ENCODE assay signal across 25 mouse cellular contexts in genomic region chr2:45647846-45648245, GRCm38 (mm10).
"Had no signal": no experiment of that assay in that cellular context is flagged by ENCODE, and none has a peak within 500 bp of the region (broad histone marks: within the 10 kb centered on the region; RNA-seq: fewer than 3 reads in every experiment).

No protein-coding gene starts in this region.

- H3K36me3 ChIP-seq: heart, embryonic 10.5 days; heart, embryonic 12.5 days; hindbrain, embryonic 10.5 days; hindbrain, embryonic 12.5 days; intestine, embryonic 15.5 days; limb, embryonic 13.5 days; limb, embryonic 15.5 days; liver, embryonic 12.5 days had no signal

- H3K27ac ChIP-seq: heart, embryonic 10.5 days; hindbrain, embryonic 10.5 days; hindbrain, embryonic 12.5 days; hindbrain, embryonic 14.5 days; intestine, embryonic 15.5 days; layer of hippocampus, adult 2 months; left cerebral cortex, adult 2 months; limb, embryonic 13.5 days; limb, embryonic 15.5 days; liver, embryonic 12.5 days; liver, embryonic 14.5 days had no signal

- H3K9ac ChIP-seq: heart, embryonic 12.5 days; hindbrain, embryonic 12.5 days; hindbrain, embryonic 14.5 days; intestine, embryonic 15.5 days; limb, embryonic 13.5 days; limb, embryonic 15.5 days; liver, embryonic 12.5 days; liver, embryonic 14.5 days had no signal

- H3K9me3 ChIP-seq: heart, embryonic 10.5 days; heart, embryonic 12.5 days; hindbrain, embryonic 10.5 days; hindbrain, embryonic 12.5 days; intestine, embryonic 15.5 days; limb, embryonic 13.5 days; limb, embryonic 15.5 days; liver, embryonic 12.5 days had no signal

- H3K27me3 ChIP-seq: heart, embryonic 12.5 days; hindbrain, embryonic 12.5 days; intestine, embryonic 15.5 days; limb, embryonic 13.5 days; limb, embryonic 15.5 days; liver, embryonic 12.5 days had no signal

- H3K4me3 ChIP-seq: heart, embryonic 10.5 days; heart, embryonic 12.5 days; hindbrain, embryonic 10.5 days; hindbrain, embryonic 12.5 days; intestine, embryonic 15.5 days; layer of hippocampus, adult 2 months; left cerebral cortex, adult 2 months; limb, embryonic 13.5 days; limb, embryonic 15.5 days; liver, embryonic 12.5 days had no signal

- H3K4me1 ChIP-seq: heart, embryonic 10.5 days; heart, embryonic 12.5 days; hindbrain, embryonic 10.5 days; hindbrain, embryonic 12.5 days; intestine, embryonic 15.5 days; limb, embryonic 13.5 days; limb, embryonic 15.5 days; liver, embryonic 12.5 days had no signal

- ATAC-seq: hindbrain, embryonic 16.5 days; inflammation-experienced regulatory T-cells, adult 6 months; intestine, embryonic 15.5 days; intestine, postnatal 0 days; liver, embryonic 12.5 days had no signal

- DNase-seq: gastrocnemius, postnatal 25 days; heart, adult 11 months; heart, postnatal 10 days; heart, postnatal 4 days; kidney, adult 18-20 months; kidney, adult 8-10 months; kidney, postnatal 10 days; kidney, postnatal 25 days; kidney, postnatal 4 days; left cerebral cortex, postnatal 4 days had no signal
